Mouse (Mus musculus): ENCODE data around the gene Sipa1. TPM values are rescaled to one million over a fixed set of nuclear protein-coding genes. Genes with fewer than 3 reads are reported as not detected.

Sipa1 gene
- polyA plus RNA-seq (2015; fragmentation: Nextera tagmentation; extraction: Ambion mirVana), result 22.5 and 26.2 TPM in 2 replicates

- ATAC-seq (replicated peaks; ENCODE audit: low FRiP score, low read depth) (peak; percentile 86), DNase-seq (ENCODE audit: low spot score) (peak; percentile 95)
- H3K4me3 ChIP-seq (replicated peaks; ENCODE audit: low read depth, low read length), result peak within 1 kb of the TSS; percentile 39
- H3K4me2 ChIP-seq (ENCODE audit: low read length), result peak within 1 kb of the TSS; percentile 55
- TF ChIP-seq CTCF (IDR thresholded peaks at IDR 0.05; ENCODE audit: low read depth), result peak; percentile 34
- peaks cover 21% of the 10 kb centered on the region; the same call in 1 of the 2 replicates for H3K36me3 ChIP-seq (ENCODE audit: insufficient read depth, low read length)
- H3K9me3 ChIP-seq (replicated peaks; ENCODE audit: low read length), result no peaks in the 10 kb centered on the region
- under 1% methylated on average over 32 of the region's 32 CpGs for WGBS
- peak within 1 kb of the TSS; percentile 84 for H3K27ac ChIP-seq
- no peaks in the 10 kb centered on the region for H3K27me3 ChIP-seq (ENCODE audit: insufficient read depth, low read length)
- H3K9ac ChIP-seq (ENCODE audit: low read depth, low read length), result peak within 1 kb of the TSS; percentile 54
- H3K4me1 ChIP-seq (replicated peaks; ENCODE audit: insufficient read depth, low read length), result 0 out of 2 replicates have a peak, but pooled peaks cover 4% of the 10 kb centered on the region
Observed at GRCm38 (mm10) chr19:5662981-5663913, at the start of gene Sipa1. Gene Sipa1 (minus strand): TSS chr19:5663707.

GRCm38 (mm10) chr19:5713255-5713654, 49.7 kb upstream of the Sipa1 start:
- peak overlapping the region; percentile 39; the same call in 1 of the 2 replicates for H3K27ac ChIP-seq
- no peak overlapping the region for H3K9ac ChIP-seq (ENCODE audit: low read depth, low read length)
- 64% methylated on average over 5 of the region's 5 CpGs for WGBS
- H3K27me3 ChIP-seq (ENCODE audit: insufficient read depth, low read length), result no peaks in the 10 kb centered on the region
- H3K9me3 ChIP-seq (replicated peaks; ENCODE audit: low read length), result no peaks in the 10 kb centered on the region
- peaks cover 11% of the 10 kb centered on the region; the same call in 1 of the 2 replicates for H3K36me3 ChIP-seq (ENCODE audit: insufficient read depth, low read length)
- peak; percentile 17; the same call in 1 of the 2 replicates for ATAC-seq (replicated peaks; ENCODE audit: low FRiP score, low read depth)
- no peak overlapping the region for H3K4me2 ChIP-seq (ENCODE audit: low read length)
- DNase-seq (ENCODE audit: low spot score), result no peak
- TF ChIP-seq CTCF (IDR thresholded peaks at IDR 0.05; ENCODE audit: low read depth), result no peak
- H3K4me3 ChIP-seq (replicated peaks; ENCODE audit: low read depth, low read length), result no peak overlapping the region
- peaks cover 3% of the 10 kb centered on the region; the same call in 1 of the 2 replicates for H3K4me1 ChIP-seq (replicated peaks; ENCODE audit: insufficient read depth, low read length)

- no peaks in the 10 kb centered on the region for H3K27me3 ChIP-seq (ENCODE audit: insufficient read depth, low read length)
- 91% methylated on average over 14 of the region's 14 CpGs for WGBS
- no peak overlapping the region for H3K4me3 ChIP-seq (replicated peaks; ENCODE audit: low read depth, low read length)
- H3K4me2 ChIP-seq (ENCODE audit: low read length), result no peak overlapping the region
- DNase-seq (ENCODE audit: low spot score) (no peak), ATAC-seq (replicated peaks; ENCODE audit: low FRiP score, low read depth) (no peak)
- H3K9ac ChIP-seq (ENCODE audit: low read depth, low read length), result no peak overlapping the region
- no peaks in the 10 kb centered on the region for H3K9me3 ChIP-seq (replicated peaks; ENCODE audit: low read length)
- peaks cover 3% of the 10 kb centered on the region; the same call in 1 of the 2 replicates for H3K4me1 ChIP-seq (replicated peaks; ENCODE audit: insufficient read depth, low read length)
- no peak for TF ChIP-seq CTCF (IDR thresholded peaks at IDR 0.05; ENCODE audit: low read depth)
- no peak overlapping the region for H3K27ac ChIP-seq
- H3K36me3 ChIP-seq (ENCODE audit: insufficient read depth, low read length), result peaks cover 14% of the 10 kb centered on the region; the same call in 1 of the 2 replicates
Observed at GRCm38 (mm10) chr19:5711907-5712460, 48.5 kb upstream of the Sipa1 start.

- no peak for ATAC-seq (replicated peaks; ENCODE audit: low FRiP score, low read depth)
- 16% methylated on average over 3 of the region's 3 CpGs for WGBS
Observed at GRCm38 (mm10) chr19:5711218-5711617, 47.7 kb upstream of the Sipa1 start.

GRCm38 (mm10) chr19:5710581-5710980, 47.1 kb upstream of the Sipa1 start:
- Histone ChIP-seq H3K4me3 (replicated peaks; ENCODE audit: low read depth, low read length) (no peak overlapping the region), H3K9ac (ENCODE audit: low read depth, low read length) (no peak overlapping the region), H3K4me1 (replicated peaks; ENCODE audit: insufficient read depth, low read length) (peaks cover 3% of the 10 kb centered on the region; the same call in 1 of the 2 replicates), H3K27me3 (ENCODE audit: insufficient read depth, low read length) (no peaks in the 10 kb centered on the region), H3K36me3 (ENCODE audit: insufficient read depth, low read length) (peaks cover 14% of the 10 kb centered on the region; the same call in 1 of the 2 replicates), H3K27ac (no peak overlapping the region), H3K4me2 (ENCODE audit: low read length) (no peak overlapping the region), H3K9me3 (replicated peaks; ENCODE audit: low read length) (no peaks in the 10 kb centered on the region)
- no peak for DNase-seq (ENCODE audit: low spot score)
- no peak for ATAC-seq (replicated peaks; ENCODE audit: low FRiP score, low read depth)
- 86% methylated on average over 8 of the region's 8 CpGs for WGBS
- no peak for TF ChIP-seq CTCF (IDR thresholded peaks at IDR 0.05; ENCODE audit: low read depth)

More at GRCm38 (mm10) chr19:5711218-5711617, 47.7 kb upstream of the Sipa1 start:
- peak; percentile 88 for DNase-seq (ENCODE audit: low spot score)
- no peak overlapping the region for H3K4me2 ChIP-seq (ENCODE audit: low read length)
- H3K4me3 ChIP-seq (replicated peaks; ENCODE audit: low read depth, low read length), result no peak overlapping the region
- peaks cover 14% of the 10 kb centered on the region; the same call in 1 of the 2 replicates for H3K36me3 ChIP-seq (ENCODE audit: insufficient read depth, low read length)
- no peaks in the 10 kb centered on the region for H3K27me3 ChIP-seq (ENCODE audit: insufficient read depth, low read length)
- peaks cover 3% of the 10 kb centered on the region; the same call in 1 of the 2 replicates for H3K4me1 ChIP-seq (replicated peaks; ENCODE audit: insufficient read depth, low read length)
- H3K9ac ChIP-seq (ENCODE audit: low read depth, low read length), result no peak overlapping the region
- no peak overlapping the region for H3K27ac ChIP-seq
- TF ChIP-seq CTCF (IDR thresholded peaks at IDR 0.05; ENCODE audit: low read depth), result peak; percentile 87
- H3K9me3 ChIP-seq (replicated peaks; ENCODE audit: low read length), result no peaks in the 10 kb centered on the region

GRCm38 (mm10) chr19:5710068-5710467, 46.6 kb upstream of the Sipa1 start:
- no peaks in the 10 kb centered on the region for H3K9me3 ChIP-seq (replicated peaks; ENCODE audit: low read length)
- H3K27me3 ChIP-seq (ENCODE audit: insufficient read depth, low read length), result no peaks in the 10 kb centered on the region

More at GRCm38 (mm10) chr19:5710068-5710467, 46.6 kb upstream of the Sipa1 start:
- Histone ChIP-seq H3K4me3 (replicated peaks; ENCODE audit: low read depth, low read length) (no peak overlapping the region), H3K36me3 (ENCODE audit: insufficient read depth, low read length) (peaks cover 14% of the 10 kb centered on the region; the same call in 1 of the 2 replicates), H3K4me1 (replicated peaks; ENCODE audit: insufficient read depth, low read length) (peaks cover 3% of the 10 kb centered on the region; the same call in 1 of the 2 replicates), H3K9ac (ENCODE audit: low read depth, low read length) (no peak overlapping the region), H3K4me2 (ENCODE audit: low read length) (no peak overlapping the region), H3K27ac (no peak overlapping the region)
- DNase-seq (ENCODE audit: low spot score) (no peak), ATAC-seq (replicated peaks; ENCODE audit: low FRiP score, low read depth) (no peak)
- 91% methylated on average over 6 of the region's 6 CpGs for WGBS
- TF ChIP-seq CTCF (IDR thresholded peaks at IDR 0.05; ENCODE audit: low read depth), result no peak
